Mouse (Mus musculus) heart, postnatal 0 days (tissue): Measurements from ENCODE around the gene Dennd1a. TPM values are rescaled to one million over a fixed set of nuclear protein-coding genes. Genes with fewer than 3 reads are reported as not detected.
A peak's percentile ranks its signal among the peaks of the same experiment; 100 is the strongest.

ENCODE experiments used
- ATAC-seq: fragments of 200-750 bp; cut with Nextera tagmentation; 2 replicates; pipeline ENCODE4 v1.8.0; 2017; ENCODE audit warnings: low read depth, moderate number of reproducible peaks, moderate library complexity; ENCODE audit not compliant: insufficient read depth
- DNase-seq: peaks from one replicate; pipeline ENCODE4 v3.0.0-alpha.2; 2016; ENCODE audit warnings: low spot score
- H3K27ac ChIP-seq: fragments of 300-500 bp; sonication (generic); 2 replicates; pipeline ENCODE4 v1.5.1; 2014; ENCODE audit warnings: low read depth, mild to moderate bottlenecking
- H3K27me3 ChIP-seq: fragments of 300-500 bp; sonication (generic); 2 replicates; pipeline ENCODE4 v1.6.1; 2014; ENCODE audit warnings: low read length, mixed read lengths; ENCODE audit not compliant: control insufficient read depth, insufficient read depth
- H3K36me3 ChIP-seq: fragments of 300-500 bp; sonication (generic); replicated peaks from 2 replicates; pipeline ENCODE4 v1.6.1; 2014; ENCODE audit warnings: low read length, mixed read lengths; ENCODE audit not compliant: control insufficient read depth, insufficient read depth
- H3K4me1 ChIP-seq: fragments of 300-500 bp; sonication (generic); 2 replicates; pipeline ENCODE4 v1.6.1; 2014; ENCODE audit warnings: antibody characterized with exemption; ENCODE audit not compliant: control insufficient read depth, insufficient read depth
- H3K4me2 ChIP-seq: fragments of 300-500 bp; sonication (generic); 2 replicates; pipeline ENCODE4 v1.6.1; 2014; ENCODE audit warnings: low read depth, mild to moderate bottlenecking, low read length, moderate library complexity
- H3K4me3 ChIP-seq: fragments of 300-500 bp; sonication (generic); 2 replicates; pipeline ENCODE4 v1.5.1; 2014; ENCODE audit warnings: low read depth, low read length
- H3K9ac ChIP-seq: fragments of 300-500 bp; sonication (generic); replicated peaks from 2 replicates; pipeline ENCODE4 v1.6.1; 2014; ENCODE audit warnings: low read depth, low read length, mixed read lengths
- H3K9me3 ChIP-seq: fragments of 300-500 bp; sonication (generic); replicated peaks from 2 replicates; pipeline ENCODE4 v1.6.1; 2016; ENCODE audit warnings: low read length; ENCODE audit not compliant: control insufficient read depth
- CTCF ChIP-seq: IDR thresholded peaks from 2 replicates; pipeline ENCODE4 v1.5.1; 2016; ENCODE audit warnings: antibody characterized with exemption, control low read depth, low read depth
- EP300 ChIP-seq: IDR thresholded peaks from 2 replicates; pipeline ENCODE4 v1.6.1; 2016; ENCODE audit warnings: antibody characterized with exemption, low read depth
- WGBS: fragments of 180-500 bp; shearing (Covaris S2); extraction: QIAGEN DNeasy Blood & Tissue Kit; methylation state at CpG from one replicate; pipeline ENCODE4 v1.1.7; 2014; 5-methylcytosine and 5-hydroxymethylcytosine counted together
- polyA plus RNA-seq: library from polyadenylated mRNA; unstranded; fragments of >200 nt; fragmentation: Nextera tagmentation; extraction: Ambion mirVana; gene quantifications from 2 replicates; pipeline ENCODE4 v1.2.1, GENCODE M21; 2015
- total RNA-seq: library from RNA; depleted of rRNA; stranded (reverse); fragments of >200 nt; gene quantifications from 2 replicates; pipeline ENCODE4 v1.2.3, GENCODE M21; 2014; ENCODE audit warnings: low replicate concordance; rRNA removed

Dennd1a gene
- total RNA-seq: 15.8 and 23.7 TPM in 2 replicates
- 5.7 and 5.8 TPM in 2 replicates for polyA plus RNA-seq

DNA sequence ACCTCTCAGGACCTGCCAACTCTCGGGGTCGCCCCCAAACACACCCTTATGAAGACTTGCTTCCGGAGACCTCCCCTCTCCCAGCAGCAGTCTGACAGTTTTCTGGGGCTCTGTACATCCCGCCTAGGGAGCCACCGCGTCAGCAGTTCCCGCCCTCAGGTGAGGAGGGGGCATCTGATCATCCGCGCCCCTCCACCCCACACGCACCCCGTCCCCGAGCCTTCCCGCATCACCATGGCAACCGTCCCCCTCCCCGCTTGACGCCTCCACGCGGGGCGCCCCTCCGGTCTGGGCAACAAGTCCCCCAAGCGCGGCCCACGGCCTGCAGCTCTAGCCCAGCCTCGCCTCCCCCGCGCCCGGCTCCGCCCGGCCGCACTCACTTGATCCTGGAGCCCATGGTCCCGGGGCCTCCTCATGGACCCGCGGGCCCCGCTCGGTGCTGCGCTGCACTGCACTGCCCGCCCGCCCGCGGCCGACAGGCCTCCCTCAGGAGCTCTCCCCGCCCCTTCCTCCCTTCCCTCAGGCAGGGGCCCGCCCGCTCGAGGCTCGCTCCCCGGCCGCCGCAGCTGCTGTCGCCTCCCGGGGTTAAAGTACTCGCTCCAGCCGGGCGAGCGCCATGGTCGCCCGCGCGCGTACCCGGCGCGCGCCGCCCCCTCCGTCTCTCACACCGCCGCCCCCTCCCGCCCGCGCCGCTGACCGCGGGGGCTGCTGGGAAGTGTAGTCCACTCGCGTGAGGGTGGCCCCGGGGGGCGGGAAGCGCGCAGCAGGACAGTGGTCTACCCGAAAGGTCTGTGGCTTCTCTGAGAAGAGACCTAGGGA lies at the start of gene Dennd1a:
TSS of gene Dennd1a (minus strand) at position 658 of the 819 bp plus-strand sequence.
- WGBS: 2% methylated on average over 69 of the region's 81 CpGs
- TF ChIP-seq EP300: no peak; the same call in 1 of the 2 replicates
- no peak for TF ChIP-seq CTCF
- Histone ChIP-seq H3K4me3 (peak within 1 kb of the TSS; percentile 80), H3K27me3 (no peaks in the 10 kb centered on the region), H3K36me3 (no peaks in the 10 kb centered on the region), H3K27ac (peak within 1 kb of the TSS; percentile 93), H3K9me3 (no peaks in the 10 kb centered on the region), H3K4me1 (peaks cover 25% of the 10 kb centered on the region), H3K4me2 (peak within 1 kb of the TSS; percentile 79), H3K9ac (peak within 1 kb of the TSS; percentile 85)
- peak; percentile 95 for ATAC-seq
- DNase-seq: peak; percentile 86

- TF ChIP-seq CTCF: no peak
- no peak for TF ChIP-seq EP300
- ATAC-seq: no peak
- peaks cover 10% of the 10 kb centered on the region; the same call in 1 of the 2 replicates for H3K4me1 ChIP-seq
- no peak overlapping the region for H3K9ac ChIP-seq
- WGBS: 3% methylated on average over 17 of the region's 17 CpGs
- no peak for DNase-seq
- no peak overlapping the region for H3K4me2 ChIP-seq
- H3K4me3 ChIP-seq: peak overlapping the region; percentile 20; the same call in 1 of the 2 replicates
- no peaks in the 10 kb centered on the region for H3K36me3 ChIP-seq
- H3K27ac ChIP-seq: no peak overlapping the region
- H3K27me3 ChIP-seq: peaks cover 87% of the 10 kb centered on the region
- H3K9me3 ChIP-seq: no peaks in the 10 kb centered on the region
Observed at GRCm38 (mm10) chr2:38336606-38337005, 49.4 kb upstream of the Dennd1a start.

- WGBS: 37% methylated on average over 7 of the region's 7 CpGs
- Histone ChIP-seq H3K27me3 (peaks cover 59% of the 10 kb centered on the region), H3K4me2 (no peak overlapping the region), H3K9ac (no peak overlapping the region), H3K36me3 (no peaks in the 10 kb centered on the region), H3K4me3 (no peak overlapping the region), H3K9me3 (no peaks in the 10 kb centered on the region), H3K4me1 (0 out of 2 replicates have a peak, but pooled peaks cover 2% of the 10 kb centered on the region), H3K27ac (no peak overlapping the region)
- DNase-seq (no peak), ATAC-seq (no peak)
- TF ChIP-seq CTCF: no peak
- no peak for TF ChIP-seq EP300
Observed at GRCm38 (mm10) chr2:38333586-38334119, 46.5 kb upstream of the Dennd1a start.

DNA sequence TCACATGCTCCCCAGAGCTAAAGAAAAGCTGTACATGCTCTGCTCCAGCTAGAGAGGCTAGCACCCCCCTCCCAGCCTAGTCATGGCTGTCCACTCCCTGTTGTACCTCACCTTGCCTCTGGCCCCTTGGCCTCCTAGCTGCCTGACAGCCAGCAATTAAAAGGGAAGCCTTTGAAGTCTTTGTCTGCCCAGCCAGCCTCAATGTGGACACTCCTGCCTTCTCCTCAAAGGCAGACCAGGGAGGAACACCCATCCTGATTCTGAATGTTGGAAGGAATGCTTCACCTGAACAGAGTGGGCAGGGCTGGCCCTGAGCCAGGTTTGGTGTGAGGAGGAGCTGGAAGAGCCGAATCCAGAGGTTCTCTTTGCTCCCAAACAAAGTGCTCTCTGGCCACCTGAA lies 39.5 kb upstream of the Dennd1a start:
- TF ChIP-seq CTCF (no peak), EP300 (no peak)
- Histone ChIP-seq H3K9ac (no peak overlapping the region), H3K27me3 (peaks cover 22% of the 10 kb centered on the region)

GRCm38 (mm10) chr2:38323380-38323779 lies 36.2 kb upstream of the Dennd1a start:
- 33% methylated on average over 8 of the region's 8 CpGs for WGBS
- Histone ChIP-seq H3K27me3 (peaks cover 20% of the 10 kb centered on the region), H3K27ac (no peak overlapping the region), H3K4me3 (no peak overlapping the region), H3K4me1 (no peaks in the 10 kb centered on the region), H3K9me3 (no peaks in the 10 kb centered on the region), H3K36me3 (no peaks in the 10 kb centered on the region), H3K4me2 (no peak overlapping the region), H3K9ac (no peak overlapping the region)
- TF ChIP-seq EP300 (no peak), CTCF (no peak)
- no peak for ATAC-seq
- no peak for DNase-seq

More for the DNA sequence above, 39.5 kb upstream of the Dennd1a start:
- no peak for ATAC-seq
- no peaks in the 10 kb centered on the region for H3K9me3 ChIP-seq
- no peak overlapping the region for H3K27ac ChIP-seq
- H3K36me3 ChIP-seq: no peaks in the 10 kb centered on the region
- no peak for DNase-seq
- H3K4me2 ChIP-seq: no peak overlapping the region
- H3K4me3 ChIP-seq: no peak overlapping the region
- no peaks in the 10 kb centered on the region for H3K4me1 ChIP-seq
- WGBS: 60% methylated on average over 1 of the region's 1 CpGs
